Mouse (Mus musculus) urinary bladder, postnatal 10 days (tissue): ENCODE data around the gene Rora.
"Not testable (repeated sequence)": the region's sequence is repeated elsewhere in the genome, so short reads cannot be mapped to it uniquely, and the experiment has no call there.

Experiments
- DNase-seq: peaks from one replicate; pipeline ENCODE4 v3.0.0; 2022; ENCODE audit warnings: low spot score

Gene Rora

DNA sequence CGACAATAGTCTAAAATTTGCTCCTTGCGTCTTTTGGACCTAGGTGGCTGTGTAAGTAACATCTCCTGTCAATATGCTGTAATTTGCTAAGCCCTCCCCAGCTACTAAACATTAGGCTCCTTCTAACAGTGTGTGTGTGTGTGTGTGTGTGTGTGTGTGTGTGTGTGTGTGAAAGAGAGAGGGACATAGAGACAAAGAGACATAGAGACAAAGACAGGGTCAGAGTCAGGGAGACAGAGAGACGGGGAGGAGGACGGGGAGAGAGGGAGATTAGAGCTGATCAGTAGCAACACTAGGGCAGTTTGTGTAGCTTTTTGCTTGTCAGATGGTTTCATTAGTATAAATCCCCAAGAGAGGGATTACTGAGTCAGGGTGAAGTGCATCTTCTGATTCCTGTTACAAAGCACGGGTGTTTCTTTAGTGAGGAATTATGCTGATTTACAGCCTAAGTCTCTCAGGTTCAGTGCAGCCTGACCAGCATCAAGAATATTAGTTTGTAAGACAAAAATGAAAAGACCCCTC, 437.2 kb downstream of the Rora start:
- DNase-seq, result no peak

DNA sequence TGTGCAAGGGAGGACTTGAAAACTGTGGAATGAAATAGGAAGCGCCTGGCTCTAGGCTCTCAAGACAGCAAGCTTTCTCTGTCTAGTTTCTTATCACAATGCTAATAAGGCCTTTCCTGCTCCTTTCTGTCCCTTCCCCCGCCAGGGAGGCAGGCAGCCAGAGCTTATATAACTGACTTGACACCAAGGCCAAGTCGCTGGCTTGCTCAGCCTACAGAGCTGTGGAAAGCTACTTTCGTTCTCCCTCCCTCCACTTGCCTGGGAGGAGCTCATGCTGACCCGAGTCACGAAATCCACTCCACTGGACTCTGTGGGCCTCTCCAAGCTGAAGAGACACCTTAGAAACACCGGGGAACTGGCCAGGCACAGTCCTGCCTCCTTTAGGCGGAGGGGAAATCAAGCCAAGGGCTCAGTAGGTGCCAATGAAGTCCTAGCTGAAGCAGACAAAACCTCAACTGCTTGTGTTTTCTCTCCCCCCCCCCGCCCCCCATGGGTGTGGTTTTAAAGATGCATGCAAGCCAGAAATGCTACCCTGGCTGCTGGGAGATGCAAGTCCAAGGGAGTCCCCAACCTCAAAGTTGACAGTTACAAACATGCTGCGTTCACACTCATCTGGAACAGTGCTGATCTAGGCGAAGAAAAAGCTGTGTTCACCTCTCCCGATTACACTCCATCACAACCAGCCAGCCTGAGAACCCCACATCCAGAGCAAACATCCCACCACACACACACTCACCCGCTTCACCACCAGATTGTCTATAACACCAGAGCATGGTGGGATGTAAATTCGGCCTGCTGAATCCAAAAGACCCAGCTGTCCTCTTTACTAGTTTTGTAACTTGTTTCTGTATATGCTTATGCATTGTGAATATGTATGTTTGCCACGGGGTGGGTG, 438.8 kb downstream of the Rora start:
- peak; percentile 58 for DNase-seq

DNA sequence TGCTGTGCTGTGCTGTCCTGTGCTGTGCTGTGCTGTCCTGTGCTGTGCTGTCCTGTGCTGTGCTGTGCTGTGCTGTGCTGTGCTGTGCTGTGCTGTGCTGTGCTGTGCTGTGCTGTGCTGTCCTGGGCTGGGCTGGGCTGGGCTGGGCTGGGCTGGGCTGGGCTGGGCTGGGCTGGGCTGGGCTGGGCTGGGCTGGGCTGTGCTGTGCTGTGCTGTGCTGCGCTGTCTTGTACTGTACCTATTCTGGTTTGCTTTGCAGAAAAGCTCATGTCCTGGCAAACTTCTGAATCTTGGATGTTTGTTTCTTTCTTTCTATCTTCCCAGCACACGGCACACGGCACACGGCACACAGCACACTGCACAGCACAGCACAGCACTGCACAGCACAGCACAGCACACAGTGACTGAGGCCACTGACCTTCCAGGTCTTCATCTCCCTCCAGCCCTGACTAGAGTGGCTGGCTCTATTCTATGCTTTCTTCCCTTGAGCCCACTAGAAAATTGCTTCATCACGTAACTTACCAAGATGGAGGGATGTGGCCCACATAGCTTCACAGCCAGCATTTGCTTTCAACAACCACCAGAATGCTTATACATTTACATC, 446.7 kb downstream of the Rora start:
- not testable (repeated sequence) for DNase-seq

DNA sequence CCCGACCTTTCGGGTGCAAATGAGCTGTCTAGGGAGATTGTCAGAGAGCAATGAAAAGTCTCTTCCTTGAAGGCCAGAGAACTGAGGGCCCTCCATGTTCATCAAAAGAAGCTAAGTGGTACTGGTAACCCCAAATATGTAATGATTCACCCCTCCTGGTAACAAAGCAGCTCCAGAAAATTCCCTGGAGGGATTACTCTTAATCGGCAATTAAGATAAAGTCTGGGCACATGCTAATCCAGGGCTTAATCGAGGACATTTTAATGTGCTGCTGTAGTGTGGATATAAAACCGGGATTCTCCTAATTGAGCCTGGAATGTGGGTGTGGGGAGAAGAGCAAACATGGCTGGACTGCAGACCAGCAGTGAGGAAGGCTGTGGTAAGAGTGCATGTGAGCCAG, 450.7 kb downstream of the Rora start:
- DNase-seq, result no peak

DNA sequence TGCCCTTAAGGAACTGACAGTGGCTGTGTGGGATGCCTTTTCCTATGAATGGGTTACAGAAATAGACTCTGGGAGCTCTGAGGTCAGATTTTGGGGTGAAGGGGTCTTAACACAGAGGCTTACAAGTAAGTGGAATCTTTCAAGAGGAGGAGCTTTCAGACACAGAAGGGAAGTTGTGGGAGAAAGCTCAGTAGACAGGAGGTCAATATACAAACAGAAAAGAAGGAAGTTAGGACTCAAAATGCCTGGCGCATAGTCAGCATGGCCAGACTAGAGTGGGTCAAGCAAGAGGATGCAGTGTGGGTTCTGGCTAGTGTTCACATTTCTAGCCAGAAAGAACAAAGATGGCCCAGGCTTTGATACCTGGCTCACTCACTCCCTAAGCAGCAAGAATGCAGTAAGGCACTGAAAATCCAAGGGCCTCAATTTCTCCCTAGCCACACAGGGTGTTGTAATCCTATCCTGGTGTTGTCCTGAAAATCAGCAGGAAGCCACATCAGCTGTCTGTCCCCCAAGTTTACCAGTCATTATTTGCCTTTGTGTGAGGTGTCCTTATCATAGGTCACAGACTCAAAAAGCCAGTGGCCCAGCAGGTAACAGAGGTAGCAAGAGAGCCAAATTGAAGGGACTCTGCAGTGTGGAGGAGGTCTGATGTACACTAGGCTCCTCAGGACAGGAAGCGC, 456.2 kb downstream of the Rora start:
- DNase-seq, result no peak

DNA sequence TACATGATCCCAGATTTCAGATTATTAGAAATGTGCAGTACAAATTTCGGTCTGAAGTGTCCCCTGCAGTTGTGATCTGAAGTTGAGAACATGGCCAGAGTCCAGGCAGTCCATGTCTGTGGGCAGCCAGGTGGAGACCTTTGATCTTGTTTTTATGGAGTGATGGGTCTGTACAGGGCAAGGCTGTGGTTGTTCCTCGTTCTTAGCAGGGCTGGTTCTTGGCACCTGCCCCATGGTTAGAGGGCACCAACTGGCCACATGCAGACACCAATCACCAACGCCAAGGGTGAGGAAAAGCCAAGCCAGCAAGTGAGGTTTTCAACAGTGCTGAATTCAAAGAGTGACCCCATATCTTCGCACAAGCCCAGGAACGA, 456.7 kb downstream of the Rora start:
- no peak for DNase-seq

DNA sequence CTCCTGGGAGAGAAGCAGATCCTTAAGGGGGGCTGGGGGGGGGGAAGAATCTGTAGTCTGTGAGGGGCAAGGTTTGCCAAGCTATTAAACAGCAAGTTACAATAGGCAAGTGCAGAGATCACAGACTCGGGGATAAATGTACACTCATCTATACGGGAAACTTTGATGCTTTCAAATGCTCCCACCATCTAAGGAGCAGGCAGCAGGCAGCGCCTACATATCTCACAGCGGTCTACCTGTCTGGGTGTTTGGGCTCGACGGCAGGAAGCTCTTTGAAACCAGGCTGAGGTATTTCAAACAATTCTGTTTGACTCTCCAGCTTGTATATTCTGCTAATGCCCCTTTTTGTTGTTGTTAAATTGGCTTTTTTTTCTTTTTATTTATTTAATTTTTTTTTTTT, 457.1 kb downstream of the Rora start:
- no peak for DNase-seq

DNA sequence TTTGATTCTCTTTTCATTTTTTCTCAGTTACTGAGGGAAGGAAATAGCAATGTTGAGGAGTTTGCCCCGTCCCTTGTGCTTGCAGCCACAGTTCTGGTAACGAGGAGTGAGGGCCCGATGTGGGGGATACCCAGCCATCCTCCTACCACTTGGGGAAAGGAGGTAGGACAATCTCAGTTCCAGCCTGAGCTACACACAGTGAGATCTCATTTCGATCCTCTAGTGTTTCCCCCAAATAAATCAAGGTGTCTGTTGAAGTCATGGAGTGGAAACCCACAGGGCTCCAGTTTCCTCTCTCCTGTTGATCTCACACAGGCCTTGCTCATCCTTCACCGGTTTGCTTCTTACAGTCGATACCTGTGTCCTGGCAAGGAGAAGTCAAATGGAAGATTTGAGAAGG, 458.0 kb downstream of the Rora start:
- no peak for DNase-seq

DNA sequence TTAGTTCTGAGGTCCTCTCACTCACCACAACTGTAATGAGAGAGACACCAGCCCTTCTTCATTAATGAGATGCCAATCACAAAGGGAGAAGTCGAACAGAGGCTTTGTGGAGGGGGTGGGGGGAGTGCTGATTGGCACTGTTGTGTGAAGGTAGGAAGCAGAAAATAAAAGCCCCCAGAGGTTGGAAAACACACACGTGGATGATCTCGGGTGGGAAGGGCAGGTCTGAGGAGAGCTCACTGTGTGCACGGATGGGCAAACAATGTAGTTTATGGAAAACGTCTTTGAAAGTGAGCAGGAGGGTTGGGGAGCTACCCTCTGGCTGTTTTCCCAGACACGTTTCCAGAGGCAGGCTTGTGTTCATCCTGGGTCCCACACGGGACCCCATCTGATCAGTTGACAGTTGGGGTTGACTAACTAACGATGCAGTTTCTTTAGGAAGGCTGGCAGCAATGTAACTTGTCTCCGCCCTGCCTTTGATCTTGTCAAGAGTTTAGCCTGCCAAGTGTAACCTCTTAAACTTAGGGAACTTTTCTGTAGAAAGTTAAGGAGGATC, 460.9 kb downstream of the Rora start:
- no peak for DNase-seq

DNA sequence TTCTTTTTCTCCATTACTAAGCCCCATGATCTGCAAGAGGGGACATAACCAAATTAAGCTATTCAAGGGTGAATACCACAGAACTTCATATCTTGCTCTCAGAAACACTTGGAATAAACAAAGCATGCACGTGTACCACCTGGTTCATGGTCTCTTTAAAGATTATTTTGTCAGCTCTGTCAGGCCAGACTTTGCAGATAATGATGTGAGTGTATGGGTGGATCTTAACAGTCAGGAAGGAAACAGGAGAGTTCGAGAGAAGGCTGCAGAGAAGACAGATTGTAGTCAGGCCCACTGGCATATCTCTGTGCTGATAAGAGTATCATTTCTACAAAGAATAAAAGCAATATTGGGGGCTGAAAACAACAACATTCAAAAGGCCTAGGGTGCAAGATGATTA, 463.2 kb downstream of the Rora start:
- DNase-seq, result no peak

DNA sequence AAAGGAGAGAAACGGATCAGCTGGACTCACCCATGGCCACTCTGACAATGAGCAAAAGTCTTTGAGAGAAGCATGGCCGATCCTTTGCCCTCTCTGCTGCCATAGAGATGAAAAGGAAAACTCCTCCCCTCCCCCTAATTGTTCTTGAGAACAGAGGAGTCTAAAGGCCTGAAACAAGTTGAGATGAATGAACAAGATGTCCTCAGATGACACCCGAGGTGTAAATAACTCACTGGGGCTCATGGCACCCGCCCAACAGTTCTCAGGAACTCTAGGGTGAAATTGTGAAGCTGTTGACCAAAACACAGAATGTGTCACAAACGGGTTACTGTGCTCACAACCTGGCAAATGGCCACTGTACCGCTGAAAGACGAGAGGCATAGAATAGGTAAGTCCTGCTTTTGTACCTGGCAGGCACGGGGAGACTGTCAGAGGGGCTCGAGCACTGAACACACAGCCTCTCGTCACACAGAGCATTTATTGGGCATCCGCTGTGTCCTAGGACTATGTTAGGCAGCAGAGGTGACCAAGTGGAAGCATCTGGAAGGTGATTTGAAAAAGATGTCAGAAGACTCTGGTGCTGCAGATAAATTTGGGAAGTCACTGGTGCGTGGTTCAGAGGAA, 467.6 kb downstream of the Rora start:
- no peak for DNase-seq

DNA sequence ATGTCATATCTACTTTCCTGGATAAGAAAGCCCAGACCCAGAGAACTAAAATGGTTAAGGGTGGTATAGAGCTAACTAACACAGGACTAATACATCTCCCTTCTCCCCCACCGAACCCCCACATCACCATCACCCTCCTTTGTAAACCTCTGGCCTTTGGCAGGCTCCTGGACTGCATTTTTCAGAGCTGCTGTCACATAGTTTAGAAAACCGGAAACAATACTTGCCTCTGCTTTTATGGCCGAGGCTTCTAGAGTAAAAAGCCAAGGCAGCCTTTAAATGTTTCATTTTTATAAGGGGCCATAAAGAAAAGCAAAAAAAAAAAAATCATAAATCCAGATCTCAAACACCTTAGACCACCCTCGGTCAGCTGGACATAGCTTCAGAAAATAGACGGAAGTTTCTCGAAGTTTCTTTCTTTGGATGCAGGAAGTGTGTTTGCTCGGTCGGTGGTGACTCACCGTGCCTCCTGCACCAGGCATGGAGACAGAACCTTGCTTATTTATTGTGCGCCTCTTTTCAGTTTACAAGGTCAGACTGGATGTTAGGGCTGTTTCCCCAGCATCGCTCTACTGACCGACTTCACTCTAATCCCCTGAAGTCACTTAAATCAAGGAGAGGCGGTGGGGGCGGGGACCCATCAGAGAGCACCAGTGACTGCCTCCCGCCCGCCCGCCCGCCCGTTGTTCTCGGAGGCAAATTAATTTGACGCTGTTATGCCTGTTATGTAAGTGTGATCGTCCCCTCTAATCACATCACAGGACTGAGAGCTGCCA, 471.6 kb downstream of the Rora start:
- no peak for DNase-seq

DNA sequence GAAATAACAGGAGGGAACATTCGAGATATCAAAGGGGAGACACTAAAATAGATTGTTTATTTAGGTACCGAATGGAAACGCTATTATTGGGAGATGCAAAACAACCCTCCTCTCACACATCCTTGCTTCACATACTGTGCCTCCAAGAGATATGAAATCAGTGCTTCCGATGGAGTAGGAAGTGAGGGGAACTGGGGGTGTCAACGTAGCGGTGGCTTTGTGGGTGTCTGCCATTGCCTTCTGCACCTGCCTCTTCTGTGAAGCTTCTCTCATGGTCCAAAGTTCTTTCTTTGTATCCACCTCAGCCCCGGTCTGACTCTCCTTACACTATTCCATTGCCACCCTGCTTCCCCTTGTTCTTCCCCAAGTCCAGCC, 472.2 kb downstream of the Rora start:
- DNase-seq, result no peak

DNA sequence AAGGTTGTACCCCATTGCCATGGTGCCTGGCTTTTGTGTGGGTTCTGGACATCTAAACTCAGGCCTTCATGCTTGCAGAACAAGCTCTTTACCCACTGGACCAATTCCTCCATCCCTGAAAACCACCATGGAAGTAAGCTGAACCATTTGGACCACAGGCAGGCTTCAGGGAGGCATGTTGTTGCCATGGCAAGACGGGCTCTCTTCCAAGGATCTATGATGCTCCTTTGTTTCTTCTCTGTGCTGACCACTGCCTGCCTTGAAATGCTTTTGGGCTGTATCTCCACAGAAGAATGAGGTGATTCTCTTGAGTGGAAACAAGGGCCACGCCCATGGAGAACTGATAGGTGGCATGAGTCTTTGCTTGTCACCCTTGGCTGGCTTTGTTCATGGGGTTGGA, 473.0 kb downstream of the Rora start:
- no peak for DNase-seq

DNA sequence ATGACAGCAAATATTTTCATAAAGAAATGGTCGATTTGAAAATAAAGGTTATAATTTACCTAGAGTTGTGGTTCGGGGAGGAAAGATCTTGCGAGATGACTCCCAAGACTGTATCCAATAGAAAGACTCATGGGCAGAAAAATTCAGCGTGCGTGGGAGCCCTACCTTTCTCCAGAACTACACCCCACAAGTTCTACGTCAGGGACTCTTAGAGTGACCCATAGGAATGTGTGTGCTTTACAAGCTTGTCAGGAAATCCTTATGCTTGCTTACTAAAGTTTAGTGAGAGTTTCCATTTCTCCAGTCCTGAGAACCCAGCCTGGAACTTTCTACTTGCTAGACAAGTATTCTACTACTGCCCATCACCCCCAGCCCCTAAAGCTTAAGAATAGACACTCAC, 474.7 kb downstream of the Rora start:
- DNase-seq, result no peak

DNA sequence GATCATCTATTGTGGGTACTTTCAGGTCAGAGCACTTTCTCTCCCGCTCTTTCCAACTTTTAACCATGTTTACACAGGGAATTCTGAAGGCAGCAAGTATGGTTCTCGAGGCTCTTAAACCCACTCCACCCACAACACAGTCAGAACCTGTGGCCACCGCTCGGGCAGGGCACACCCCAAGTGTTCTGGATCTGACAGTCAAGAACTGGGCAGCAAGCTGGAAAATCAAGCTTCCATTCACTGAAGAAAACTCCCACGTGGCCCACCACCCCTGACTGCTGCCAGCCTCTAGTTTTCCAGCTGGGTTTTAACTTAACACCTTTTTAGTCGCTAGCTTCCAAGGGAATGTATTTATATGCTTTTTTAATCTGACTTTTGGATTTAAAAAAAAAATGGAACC, 479.4 kb downstream of the Rora start:
- no peak for DNase-seq

DNA sequence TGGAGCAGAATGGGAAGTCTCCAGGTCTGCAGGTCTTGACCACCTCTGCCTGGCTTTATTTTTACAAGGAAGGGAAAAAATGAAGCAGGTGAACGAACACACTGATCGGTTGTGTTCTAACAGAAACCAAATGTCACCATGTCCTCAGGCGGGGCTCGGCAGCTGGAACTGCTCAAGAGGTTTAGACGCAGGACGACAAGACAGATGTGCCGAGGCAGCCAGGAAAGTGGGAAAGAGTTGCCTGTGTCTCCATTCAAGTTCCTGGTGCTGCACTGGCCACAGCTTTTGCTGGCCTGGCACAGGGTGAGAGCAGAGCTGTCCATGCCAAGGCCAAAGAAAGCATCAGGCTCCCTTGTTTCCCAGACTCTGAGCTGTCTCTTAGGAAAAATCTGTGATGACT, 480.1 kb downstream of the Rora start:
- no peak for DNase-seq

DNA sequence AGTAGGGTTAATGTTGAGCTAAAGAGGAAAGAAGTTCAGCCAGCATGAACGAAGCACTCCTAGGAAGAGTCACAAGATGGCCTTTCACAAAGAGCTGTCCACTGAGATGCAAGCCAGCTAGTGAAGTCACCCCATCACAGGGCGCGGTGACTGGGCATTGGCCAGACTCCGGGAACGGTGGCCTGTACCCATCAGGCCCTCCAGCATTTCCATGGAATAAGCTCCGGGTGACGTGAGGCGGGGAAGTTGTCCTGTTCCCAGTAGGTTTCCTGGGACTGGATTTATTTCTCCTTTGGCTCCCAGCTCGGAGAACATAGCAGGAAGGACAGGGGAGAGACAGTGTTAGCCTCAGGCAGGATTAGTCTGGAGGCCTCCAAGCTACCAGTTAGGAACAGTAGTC, 481.0 kb downstream of the Rora start:
- no peak for DNase-seq

DNA sequence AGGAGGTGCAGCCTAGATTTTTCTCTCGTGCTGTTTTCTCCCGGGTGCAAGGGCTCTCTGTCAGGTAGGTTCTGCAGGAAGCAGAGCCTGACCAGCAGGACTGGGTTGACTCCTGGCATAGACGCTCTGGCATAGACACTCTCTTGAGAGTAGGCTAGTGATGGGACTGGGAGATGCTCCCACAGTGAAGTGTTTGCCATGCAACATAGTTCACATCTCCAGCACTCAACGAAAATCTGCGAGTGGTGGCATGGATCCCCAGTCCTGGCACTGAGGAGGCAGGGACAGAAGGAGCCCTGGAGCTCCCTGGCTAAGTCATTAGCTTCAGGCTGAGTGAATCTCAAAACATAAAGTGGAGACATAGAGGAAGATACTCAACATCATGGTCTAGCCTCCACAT, 483.2 kb downstream of the Rora start:
- DNase-seq, result no peak

DNA sequence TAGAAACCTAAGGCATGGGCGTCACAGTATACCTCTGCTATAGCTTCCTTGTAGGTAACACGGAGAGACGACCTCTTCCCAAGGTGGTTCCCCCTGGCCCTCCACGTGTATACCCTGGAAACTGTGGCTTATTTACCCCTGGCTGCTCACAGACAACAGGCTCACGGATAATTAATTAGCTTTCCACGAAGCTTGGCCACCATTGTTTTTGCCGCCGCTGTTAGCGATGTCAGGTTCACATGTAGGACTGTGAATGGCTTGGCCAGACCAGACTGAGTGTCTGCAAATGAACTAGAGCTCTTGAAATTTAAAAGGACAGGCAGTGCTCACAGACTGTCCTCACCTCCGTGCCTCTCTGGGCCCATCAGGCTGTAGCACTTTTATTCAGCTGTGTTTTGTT, 483.8 kb downstream of the Rora start:
- no peak for DNase-seq

DNA sequence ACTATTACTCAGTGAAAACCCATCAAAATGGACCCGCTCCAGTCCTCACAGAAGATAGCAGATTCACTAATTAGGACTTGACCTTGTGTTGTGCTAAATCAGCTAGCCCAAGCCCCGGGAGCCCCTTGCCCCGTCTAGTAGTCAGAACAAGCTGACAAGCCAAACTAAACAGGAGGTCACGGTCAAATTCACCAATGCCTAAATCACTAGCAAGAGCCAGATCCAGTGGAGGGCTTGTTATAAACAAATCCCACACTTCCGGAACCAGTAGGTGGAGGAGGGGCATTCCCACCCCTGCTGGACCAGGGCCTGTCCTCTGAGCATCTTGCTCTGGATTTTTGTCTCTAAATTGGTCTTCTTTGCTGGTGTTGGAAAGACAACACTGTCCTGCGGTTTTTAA, 486.6 kb downstream of the Rora start:
- DNase-seq, result no peak

DNA sequence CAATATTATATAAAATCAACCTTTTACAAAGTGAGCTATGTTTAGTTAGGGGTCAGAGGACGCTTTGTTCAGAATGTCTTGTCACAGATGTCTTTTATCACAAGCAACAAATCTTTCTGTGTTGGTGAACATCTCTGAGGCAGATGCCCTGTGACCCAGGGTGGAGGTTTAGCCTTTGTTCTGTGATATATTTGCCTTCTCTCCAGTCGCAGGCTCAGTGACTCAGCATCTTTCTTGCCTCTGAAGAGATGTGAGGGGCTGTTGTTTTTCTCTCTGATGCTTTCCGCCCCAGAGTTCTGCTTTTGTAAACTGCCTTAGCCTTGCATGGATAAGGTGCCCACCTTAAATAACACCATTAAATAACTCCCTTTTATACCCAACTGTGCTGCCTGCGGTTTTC, 488.3 kb downstream of the Rora start:
- DNase-seq, result no peak
